In genomic region chr11:50456455-50456854, GRCm38 (mm10) we compare ENCODE assay signal across 20 mouse cellular contexts. TPM values are rescaled to one million over a fixed set of nuclear protein-coding genes. Genes with fewer than 3 reads are reported as not detected.
A peak's percentile ranks its signal among the peaks of the same experiment; 100 is the strongest.
DNase-seq lines count a peak whose midpoint lies in the region; ATAC-seq lines count a peak whose summit lies in the region.
"Had no signal": no experiment of that assay in that cellular context is flagged by ENCODE, and none has a peak within 500 bp of the region (broad histone marks: within the 10 kb centered on the region; RNA-seq: fewer than 3 reads in every experiment).

No protein-coding gene starts in this region.

- H3K36me3 ChIP-seq in heart, embryonic 12.5 days = no peaks in the 10 kb centered on the region
- H3K36me3 ChIP-seq in heart, embryonic 10.5 days = no peaks in the 10 kb centered on the region
- no peaks in the 10 kb centered on the region for H3K36me3 ChIP-seq in midbrain, embryonic 12.5 days
- no peaks in the 10 kb centered on the region for H3K36me3 ChIP-seq in midbrain, embryonic 11.5 days (ENCODE audit: control insufficient read depth, insufficient read depth, low read length)
- H3K36me3 ChIP-seq in embryonic facial prominence, embryonic 10.5 days (replicated peaks) = no peaks in the 10 kb centered on the region
- no peaks in the 10 kb centered on the region for H3K36me3 ChIP-seq in forebrain, embryonic 15.5 days
- H3K36me3 ChIP-seq: kidney, embryonic 15.5 days; limb, embryonic 13.5 days had no signal

- 59% methylated on average over 7 of the region's 7 CpGs for WGBS in heart, embryonic 12.5 days
- 45% methylated on average over 7 of the region's 7 CpGs for WGBS in heart, embryonic 10.5 days
- WGBS in midbrain, embryonic 12.5 days = 34% methylated on average over 7 of the region's 7 CpGs
- WGBS in midbrain, embryonic 11.5 days = 36% methylated on average over 7 of the region's 7 CpGs
- 57% methylated on average over 7 of the region's 7 CpGs for WGBS in embryonic facial prominence, embryonic 10.5 days
- WGBS in forebrain, embryonic 15.5 days = 27% methylated on average over 7 of the region's 7 CpGs

- peak overlapping the region; percentile 59 for H3K4me2 ChIP-seq in heart, embryonic 12.5 days
- H3K4me2 ChIP-seq in midbrain, embryonic 12.5 days (replicated peaks) = peak overlapping the region; percentile 48
- no peak overlapping the region for H3K4me2 ChIP-seq in midbrain, embryonic 11.5 days
- H3K4me2 ChIP-seq in forebrain, embryonic 15.5 days (replicated peaks) = no peak overlapping the region; the same call in 1 of the 2 replicates

- peaks cover 14% of the 10 kb centered on the region for H3K4me1 ChIP-seq in heart, embryonic 12.5 days (replicated peaks)
- peaks cover 14% of the 10 kb centered on the region for H3K4me1 ChIP-seq in heart, embryonic 10.5 days
- H3K4me1 ChIP-seq in midbrain, embryonic 12.5 days = peaks cover 21% of the 10 kb centered on the region
- peaks cover 14% of the 10 kb centered on the region for H3K4me1 ChIP-seq in midbrain, embryonic 11.5 days (ENCODE audit: control insufficient read depth, insufficient read depth, low read length)
- peaks cover 21% of the 10 kb centered on the region for H3K4me1 ChIP-seq in embryonic facial prominence, embryonic 10.5 days
- H3K4me1 ChIP-seq in forebrain, embryonic 15.5 days = peaks cover 19% of the 10 kb centered on the region

- H3K27ac ChIP-seq in heart, embryonic 12.5 days (ENCODE audit: poor library complexity, severe bottlenecking) = no peak overlapping the region
- no peak overlapping the region for H3K27ac ChIP-seq in heart, embryonic 10.5 days
- H3K27ac ChIP-seq in midbrain, embryonic 12.5 days (replicated peaks) = no peak overlapping the region
- H3K27ac ChIP-seq in midbrain, embryonic 11.5 days (ENCODE audit: low read depth, low read length) = no peak overlapping the region
- H3K27ac ChIP-seq in embryonic facial prominence, embryonic 10.5 days (replicated peaks) = no peak overlapping the region; the same call in 1 of the 2 replicates
- peak overlapping the region; percentile 62 for H3K27ac ChIP-seq in forebrain, embryonic 15.5 days (replicated peaks)
- H3K27ac ChIP-seq: kidney, embryonic 15.5 days; liver, embryonic 14.5 days had no signal

- DNase-seq in heart, embryonic 10.5 days (ENCODE audit: low spot score) = no peak
- no peak for DNase-seq in midbrain, embryonic 11.5 days (ENCODE audit: low spot score, missing footprints)
- DNase-seq in embryonic facial prominence, embryonic 10.5 days (ENCODE audit: low spot score) = no peak
- DNase-seq in cerebellum, adult 18-20 months = no peak
- DNase-seq: cerebellum, adult 9-10 months; gastrocnemius, postnatal 10 days; kidney, adult 11 months; right cerebral cortex, postnatal 25 days; spleen, adult 18-20 months; thymus, adult 18-20 months; thymus, postnatal 4 days had no signal

- H3K9me3 ChIP-seq in heart, embryonic 12.5 days (replicated peaks) = no peaks in the 10 kb centered on the region
- no peaks in the 10 kb centered on the region for H3K9me3 ChIP-seq in heart, embryonic 10.5 days
- no peaks in the 10 kb centered on the region for H3K9me3 ChIP-seq in midbrain, embryonic 12.5 days
- H3K9me3 ChIP-seq in midbrain, embryonic 11.5 days (ENCODE audit: control insufficient read depth, low read length) = no peaks in the 10 kb centered on the region
- no peaks in the 10 kb centered on the region for H3K9me3 ChIP-seq in embryonic facial prominence, embryonic 10.5 days
- no peaks in the 10 kb centered on the region for H3K9me3 ChIP-seq in forebrain, embryonic 15.5 days
- H3K9me3 ChIP-seq: kidney, embryonic 15.5 days; limb, embryonic 13.5 days had no signal

- H3K9ac ChIP-seq in heart, embryonic 12.5 days = no peak overlapping the region
- no peak overlapping the region for H3K9ac ChIP-seq in midbrain, embryonic 12.5 days (replicated peaks)
- no peak overlapping the region for H3K9ac ChIP-seq in midbrain, embryonic 11.5 days (ENCODE audit: low read length)
- no peak overlapping the region for H3K9ac ChIP-seq in forebrain, embryonic 15.5 days (replicated peaks)
- H3K9ac ChIP-seq: kidney, embryonic 15.5 days; limb, embryonic 13.5 days; liver, embryonic 14.5 days; lung, embryonic 14.5 days had no signal

- H3K27me3 ChIP-seq in heart, embryonic 12.5 days (replicated peaks) = 0 out of 2 replicates have a peak, but pooled peaks cover 2% of the 10 kb centered on the region
- H3K27me3 ChIP-seq in heart, embryonic 10.5 days (ENCODE audit: insufficient read depth, poor library complexity, severe bottlenecking) = peaks cover 25% of the 10 kb centered on the region
- H3K27me3 ChIP-seq in midbrain, embryonic 12.5 days = peaks cover 7% of the 10 kb centered on the region; the same call in 1 of the 2 replicates
- 0 out of 2 replicates have a peak, but pooled peaks cover 2% of the 10 kb centered on the region for H3K27me3 ChIP-seq in midbrain, embryonic 11.5 days (ENCODE audit: control insufficient read depth, insufficient read depth, low read length)
- peaks cover 42% of the 10 kb centered on the region for H3K27me3 ChIP-seq in embryonic facial prominence, embryonic 10.5 days (replicated peaks; ENCODE audit: low read depth, poor library complexity, severe bottlenecking)
- H3K27me3 ChIP-seq in forebrain, embryonic 15.5 days = no peaks in the 10 kb centered on the region

- H3K4me3 ChIP-seq in heart, embryonic 12.5 days = 0 out of 2 replicates have a peak overlapping the region, but pooled peaks have one; percentile 17
- no peak overlapping the region for H3K4me3 ChIP-seq in heart, embryonic 10.5 days
- no peak overlapping the region for H3K4me3 ChIP-seq in midbrain, embryonic 12.5 days
- H3K4me3 ChIP-seq in midbrain, embryonic 11.5 days (ENCODE audit: low read depth, low read length) = no peak overlapping the region
- peak overlapping the region; percentile 38; the same call in 1 of the 2 replicates for H3K4me3 ChIP-seq in embryonic facial prominence, embryonic 10.5 days
- no peak overlapping the region for H3K4me3 ChIP-seq in forebrain, embryonic 15.5 days
- H3K4me3 ChIP-seq: erythroblast, embryonic 14.5 days had no signal

- ATAC-seq in heart, embryonic 12.5 days (ENCODE audit: insufficient number of reproducible peaks, low FRiP score) = no peak
- no peak for ATAC-seq in midbrain, embryonic 12.5 days (ENCODE audit: low FRiP score, low read depth)
- no peak for ATAC-seq in midbrain, embryonic 11.5 days (ENCODE audit: low FRiP score)
- peak; percentile 77 for ATAC-seq in forebrain, embryonic 15.5 days (replicated peaks)
- no peak for ATAC-seq in erythroid progenitor cell, adult 5-6 weeks (replicated peaks; ENCODE audit: low FRiP score, poor library complexity, severe bottlenecking)

RNA-seq across cellular contexts. Expression of gene Rufy1, which starts 25.5 kb away (rescaled TPM):
- polyA plus RNA-seq in heart, embryonic 12.5 days (2016; fragmentation: Nextera tagmentation; extraction: Ambion mirVana) = 19.6 and 21.8 TPM in 2 replicates
- polyA plus RNA-seq in heart, embryonic 10.5 days (2016; fragmentation: Nextera tagmentation; extraction: Ambion mirVana) = 16.6 and 18.3 TPM in 2 replicates
- 26.7 and 32.8 TPM in 2 replicates for polyA plus RNA-seq in midbrain, embryonic 12.5 days (2016; fragmentation: Nextera tagmentation; extraction: Ambion mirVana)
- polyA plus RNA-seq in midbrain, embryonic 11.5 days (2014; fragmentation: Nextera tagmentation; extraction: Ambion mirVana) = 24.7 and 27.3 TPM in 2 replicates
- 21.8 and 27.0 TPM in 2 replicates for polyA plus RNA-seq in embryonic facial prominence, embryonic 10.5 days (2016; fragmentation: Nextera tagmentation; extraction: Ambion mirVana)
- 29.5 and 30.0 TPM in 2 replicates for polyA plus RNA-seq in forebrain, embryonic 15.5 days (2015; fragmentation: Nextera tagmentation; extraction: Ambion mirVana)
- total RNA-seq in erythroid progenitor cell, adult 5-6 weeks (2015; ENCODE audit: low replicate concordance) = 13.4 and 13.7 TPM in 2 replicates
- total RNA-seq in erythroid progenitor cell, adult 5-6 weeks (2017; ENCODE audit: low replicate concordance) = 8.6 and 10.3 TPM in 2 replicates

Comparison
In these comparisons a context has a peak if more than half of its experiments do, and no peak if none do; other contexts are left out.
1. H3K4me2 ChIP-seq: peak in heart, embryonic 12.5 days (single experiment) and midbrain, embryonic 12.5 days (single experiment); none in midbrain, embryonic 11.5 days (single experiment) and forebrain, embryonic 15.5 days (single experiment).
2. H3K4me3 ChIP-seq: peak in heart, embryonic 12.5 days (single experiment) and embryonic facial prominence, embryonic 10.5 days (single experiment); none in heart, embryonic 10.5 days (single experiment), midbrain, embryonic 12.5 days (single experiment), midbrain, embryonic 11.5 days (single experiment) and forebrain, embryonic 15.5 days (single experiment).